Mouse (Mus musculus): ENCODE measurements around the gene Olfr432. TPM values are rescaled to one million over a fixed set of nuclear protein-coding genes. Genes with fewer than 3 reads are reported as not detected.
"Not testable (repeated sequence)": the region's sequence is repeated elsewhere in the genome, so short reads cannot be mapped to it uniquely, and the experiment has no call there.

Olfr432 gene
- polyA plus RNA-seq (2016; fragmentation: Nextera tagmentation; extraction: Ambion mirVana), result not detected in 2 replicates

- Histone ChIP-seq H3K9me3 (no peaks in the 10 kb centered on the region), H3K27me3 (ENCODE audit: poor library complexity, severe bottlenecking) (no peaks in the 10 kb centered on the region), H3K27ac (no peak within 1 kb of the TSS), H3K36me3 (replicated peaks) (no peaks in the 10 kb centered on the region), H3K4me3 (no peak within 1 kb of the TSS), H3K4me1 (no peaks in the 10 kb centered on the region)
- WGBS, result 75% methylated on average over 2 of the region's 2 CpGs
- no peak for DNase-seq (ENCODE audit: extremely low spot score, low spot score)
Observed at GRCm38 (mm10) chr1:174048893-174049292, at the start of gene Olfr432. Gene Olfr432, plus strand, starts transcription at chr1:174049205.

- not testable (repeated sequence) for H3K4me1 ChIP-seq; H3K36me3 ChIP-seq (replicated peaks); H3K27ac ChIP-seq; H3K9me3 ChIP-seq; H3K27me3 ChIP-seq (ENCODE audit: poor library complexity, severe bottlenecking); H3K4me3 ChIP-seq; DNase-seq (ENCODE audit: extremely low spot score, low spot score)
- 85% methylated on average over 2 of the region's 3 CpGs for WGBS
Observed at GRCm38 (mm10) chr1:174004352-174005109, 44.5 kb upstream of the Olfr432 start.

DNA sequence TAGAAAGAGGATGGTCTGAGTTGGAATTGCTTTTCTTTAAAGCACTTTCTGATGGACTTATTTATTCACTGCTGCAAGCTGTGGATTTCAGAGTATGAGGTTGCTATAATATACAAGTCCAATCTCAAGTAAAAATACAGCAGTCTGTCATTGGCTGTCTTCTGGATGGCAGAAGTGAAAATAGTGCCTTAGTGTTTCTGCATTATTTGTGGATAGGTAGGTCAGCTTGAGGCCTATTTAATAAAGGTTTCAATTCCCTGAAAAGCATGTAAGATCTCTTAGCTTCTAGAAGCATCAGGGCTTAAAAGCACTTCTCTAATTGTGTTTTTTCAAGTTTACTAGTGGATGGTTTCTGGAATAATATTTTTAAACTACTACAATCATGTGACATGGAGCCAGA lies 42.0 kb upstream of the Olfr432 start:
- H3K9me3 ChIP-seq; H3K27ac ChIP-seq; H3K4me1 ChIP-seq; H3K36me3 ChIP-seq (replicated peaks); H3K27me3 ChIP-seq (ENCODE audit: poor library complexity, severe bottlenecking); DNase-seq (ENCODE audit: extremely low spot score, low spot score); H3K4me3 ChIP-seq: not testable (repeated sequence)

GRCm38 (mm10) chr1:174031698-174032097 lies 17.3 kb upstream of the Olfr432 start, which contains the start of gene Ifi205:
Gene Ifi205, minus strand, starts transcription at chr1:174031810.
- H3K4me1 ChIP-seq, result no peaks in the 10 kb centered on the region
- H3K27me3 ChIP-seq (ENCODE audit: poor library complexity, severe bottlenecking), result no peaks in the 10 kb centered on the region
- H3K9me3 ChIP-seq, result no peaks in the 10 kb centered on the region
- 83% methylated on average over 1 of the region's 1 CpGs for WGBS
- H3K27ac ChIP-seq, result no peak within 1 kb of the TSS
- no peak for DNase-seq (ENCODE audit: extremely low spot score, low spot score)
- no peaks in the 10 kb centered on the region for H3K36me3 ChIP-seq (replicated peaks)
- H3K4me3 ChIP-seq, result no peak within 1 kb of the TSS

- no peak overlapping the region for H3K4me3 ChIP-seq
- H3K9me3 ChIP-seq, result no peaks in the 10 kb centered on the region
Observed at GRCm38 (mm10) chr1:174035841-174036240, 13.2 kb upstream of the Olfr432 start.

GRCm38 (mm10) chr1:174038480-174038879 lies 10.5 kb upstream of the Olfr432 start:
- H3K27me3 ChIP-seq (ENCODE audit: poor library complexity, severe bottlenecking), result no peaks in the 10 kb centered on the region
- 93% methylated on average over 3 of the region's 3 CpGs for whole genome bisulfite sequencing
- H3K36me3 ChIP-seq (replicated peaks), result no peaks in the 10 kb centered on the region
- no peaks in the 10 kb centered on the region for H3K9me3 ChIP-seq
- no peak overlapping the region for H3K4me3 ChIP-seq
- no peaks in the 10 kb centered on the region for H3K4me1 ChIP-seq
- H3K27ac ChIP-seq, result no peak overlapping the region
- no peak for DNase-seq (ENCODE audit: extremely low spot score, low spot score)

More at GRCm38 (mm10) chr1:174035841-174036240, 13.2 kb upstream of the Olfr432 start:
- no peaks in the 10 kb centered on the region for H3K4me1 ChIP-seq
- H3K27me3 ChIP-seq (ENCODE audit: poor library complexity, severe bottlenecking), result no peaks in the 10 kb centered on the region
- DNase-seq (ENCODE audit: extremely low spot score, low spot score), result no peak
- H3K27ac ChIP-seq, result no peak overlapping the region
- H3K36me3 ChIP-seq (replicated peaks), result no peaks in the 10 kb centered on the region
- 60% methylated on average over 4 of the region's 4 CpGs for WGBS

DNA sequence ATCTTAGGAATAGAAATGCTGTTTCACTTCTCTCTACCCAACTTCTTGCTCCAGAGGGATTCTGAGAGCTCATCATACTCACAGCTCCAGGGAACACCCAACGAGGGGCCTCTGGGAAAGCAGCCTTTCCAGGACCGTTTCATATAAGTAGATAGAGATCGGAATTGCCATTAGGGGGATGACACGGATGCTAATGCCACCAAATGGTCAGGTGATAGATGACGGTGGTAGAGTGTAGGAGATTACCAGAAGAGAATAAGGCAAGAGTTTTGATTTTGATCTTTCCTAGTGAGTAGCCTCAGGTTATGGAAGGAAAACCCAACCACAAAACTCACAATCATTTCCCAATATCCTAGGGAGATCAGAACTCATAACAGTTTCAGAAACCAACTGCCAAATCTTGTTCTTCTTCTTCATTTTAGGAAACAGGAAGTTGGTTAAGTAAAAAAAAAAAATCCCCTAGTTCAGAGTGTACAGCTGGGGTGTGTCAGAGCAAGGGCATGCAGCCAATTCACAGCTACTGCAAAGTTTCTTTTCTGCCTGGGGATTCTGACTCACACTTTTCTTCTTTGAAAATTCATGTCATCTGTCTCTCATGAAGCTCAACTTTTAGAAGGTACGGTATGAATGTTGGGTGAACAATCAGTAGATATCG lies 8.4 kb upstream of the Olfr432 start, which contains the start of gene Olfr433:
Gene Olfr433 (plus strand): TSS at position 183 of the 655 bp plus-strand sequence.
- no peaks in the 10 kb centered on the region for H3K27me3 ChIP-seq (ENCODE audit: poor library complexity, severe bottlenecking)
- no peaks in the 10 kb centered on the region for H3K36me3 ChIP-seq (replicated peaks)
- WGBS, result 91% methylated on average over 7 of the region's 7 CpGs
- DNase-seq (ENCODE audit: extremely low spot score, low spot score), result no peak
- no peaks in the 10 kb centered on the region for H3K4me1 ChIP-seq
- no peak within 1 kb of the TSS for H3K4me3 ChIP-seq
- H3K27ac ChIP-seq, result no peak within 1 kb of the TSS
- no peaks in the 10 kb centered on the region for H3K9me3 ChIP-seq

DNA sequence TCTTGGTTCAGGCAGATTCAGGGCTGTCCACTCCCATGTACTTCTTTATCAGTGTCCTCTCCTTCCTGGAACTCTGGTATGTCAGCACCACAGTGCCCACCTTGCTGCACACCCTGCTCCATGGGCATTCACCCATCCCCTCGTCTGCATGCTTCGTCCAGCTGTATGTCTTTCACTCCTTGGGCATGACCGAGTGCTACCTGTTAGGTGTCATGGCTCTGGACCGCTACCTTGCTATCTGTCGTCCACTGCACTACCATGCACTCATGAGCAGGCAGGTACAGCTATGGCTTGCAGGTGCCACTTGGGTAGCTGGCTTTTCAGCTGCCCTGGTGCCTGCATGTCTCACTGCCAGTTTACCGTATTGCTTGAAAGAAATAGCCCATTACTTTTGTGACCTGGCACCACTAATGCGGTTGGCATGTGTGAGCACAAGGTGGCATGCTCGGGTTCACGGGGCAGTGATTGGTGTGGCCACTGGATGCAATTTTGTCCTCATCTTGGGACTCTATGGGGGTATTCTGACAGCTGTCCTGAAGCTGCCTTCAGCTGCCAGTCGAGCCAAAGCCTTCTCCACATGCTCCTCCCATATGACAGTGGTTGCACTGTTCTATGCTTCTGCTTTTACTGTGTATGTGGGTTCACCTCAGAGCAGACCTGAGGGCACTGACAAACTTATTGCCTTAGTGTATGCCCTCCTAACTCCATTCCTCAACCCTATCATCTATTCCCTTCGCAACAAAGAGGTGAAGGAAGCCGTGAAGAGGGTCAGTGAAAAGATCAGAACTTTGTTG lies 6.7 kb upstream of the Olfr432 start:
- 93% methylated on average over 12 of the region's 12 CpGs for WGBS
- not testable (repeated sequence) for DNase-seq (ENCODE audit: extremely low spot score, low spot score); H3K4me3 ChIP-seq; H3K36me3 ChIP-seq (replicated peaks); H3K27me3 ChIP-seq (ENCODE audit: poor library complexity, severe bottlenecking); H3K4me1 ChIP-seq; H3K27ac ChIP-seq; H3K9me3 ChIP-seq

DNA sequence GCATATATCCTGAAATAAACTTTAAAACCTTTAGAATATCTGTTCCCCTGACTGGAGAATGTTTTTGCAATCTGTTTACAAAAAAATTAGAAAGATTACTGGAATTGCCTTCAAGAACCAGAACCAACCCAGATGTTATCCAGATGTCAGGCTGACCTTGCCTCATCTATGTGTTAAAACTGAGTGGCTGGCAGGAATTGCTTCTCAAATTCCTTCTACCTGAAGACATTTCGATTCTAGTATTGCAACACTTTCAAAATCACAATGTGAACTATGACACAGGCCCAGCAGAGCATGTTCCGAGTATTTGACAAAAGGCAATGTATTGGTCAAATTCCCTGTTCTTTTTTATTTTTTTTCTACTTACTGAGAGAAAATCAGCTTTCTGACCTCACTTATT lies 4.6 kb upstream of the Olfr432 start:
- Histone ChIP-seq H3K36me3 (replicated peaks) (no peaks in the 10 kb centered on the region), H3K4me3 (no peak overlapping the region), H3K4me1 (no peaks in the 10 kb centered on the region), H3K9me3 (no peaks in the 10 kb centered on the region), H3K27me3 (ENCODE audit: poor library complexity, severe bottlenecking) (no peaks in the 10 kb centered on the region), H3K27ac (no peak overlapping the region)
- no peak for DNase-seq (ENCODE audit: extremely low spot score, low spot score)
- 76% methylated on average over 2 of the region's 2 CpGs for WGBS

GRCm38 (mm10) chr1:174048227-174048626 lies 778 bp upstream of the Olfr432 start:
- not testable (repeated sequence) for DNase-seq (ENCODE audit: extremely low spot score, low spot score); H3K27me3 ChIP-seq (ENCODE audit: poor library complexity, severe bottlenecking); H3K4me3 ChIP-seq; H3K9me3 ChIP-seq; H3K36me3 ChIP-seq (replicated peaks); H3K4me1 ChIP-seq; H3K27ac ChIP-seq
- 89% methylated on average over 6 of the region's 6 CpGs for WGBS

DNA sequence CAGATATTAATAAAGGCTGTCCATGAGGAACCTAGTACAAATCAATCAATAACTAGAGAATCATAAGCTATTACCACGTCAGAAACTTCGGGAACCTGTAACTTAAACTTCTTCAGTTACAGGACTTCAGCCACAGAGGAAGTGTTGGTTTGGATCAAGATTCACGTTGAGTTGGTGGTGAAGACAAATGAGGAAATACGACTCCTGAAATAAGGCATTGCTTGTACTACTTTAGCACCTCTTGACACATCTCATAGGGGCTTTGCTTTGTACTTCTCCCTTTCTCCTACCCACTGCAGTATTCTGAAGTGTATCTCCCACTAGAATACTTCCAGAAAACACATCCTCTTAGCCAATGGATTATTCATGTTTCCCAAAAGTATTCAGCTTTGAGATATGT lies 352 bp downstream of the Olfr432 start:
- not testable (repeated sequence) for H3K36me3 ChIP-seq (replicated peaks); H3K27me3 ChIP-seq (ENCODE audit: poor library complexity, severe bottlenecking); H3K4me1 ChIP-seq; DNase-seq (ENCODE audit: extremely low spot score, low spot score); H3K9me3 ChIP-seq; H3K4me3 ChIP-seq; H3K27ac ChIP-seq
- WGBS, result 87% methylated on average over 4 of the region's 4 CpGs

DNA sequence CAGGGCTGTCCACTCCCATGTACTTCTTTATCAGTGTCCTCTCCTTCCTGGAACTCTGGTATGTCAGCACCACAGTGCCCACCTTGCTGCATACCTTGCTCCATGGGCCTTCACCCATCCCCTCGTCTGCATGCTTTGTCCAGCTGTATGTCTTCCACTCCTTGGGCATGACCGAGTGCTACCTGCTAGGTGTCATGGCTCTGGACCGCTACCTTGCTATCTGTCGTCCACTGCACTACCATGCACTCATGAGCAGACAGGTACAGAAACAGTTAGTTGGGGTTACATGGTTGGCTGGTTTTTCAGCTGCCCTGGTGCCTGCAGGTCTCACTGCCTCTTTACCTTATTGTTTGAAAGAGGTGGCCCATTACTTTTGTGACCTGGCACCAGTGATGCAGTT lies 1.5 kb downstream of the Olfr432 start:
- no peak for DNase-seq (ENCODE audit: extremely low spot score, low spot score)
- no peak overlapping the region for H3K27ac ChIP-seq
- H3K36me3 ChIP-seq (replicated peaks), result no peaks in the 10 kb centered on the region
- WGBS, result 87% methylated on average over 4 of the region's 4 CpGs
- no peaks in the 10 kb centered on the region for H3K9me3 ChIP-seq
- H3K4me3 ChIP-seq, result no peak overlapping the region
- H3K4me1 ChIP-seq, result no peaks in the 10 kb centered on the region
- H3K27me3 ChIP-seq (ENCODE audit: poor library complexity, severe bottlenecking), result no peaks in the 10 kb centered on the region

DNA sequence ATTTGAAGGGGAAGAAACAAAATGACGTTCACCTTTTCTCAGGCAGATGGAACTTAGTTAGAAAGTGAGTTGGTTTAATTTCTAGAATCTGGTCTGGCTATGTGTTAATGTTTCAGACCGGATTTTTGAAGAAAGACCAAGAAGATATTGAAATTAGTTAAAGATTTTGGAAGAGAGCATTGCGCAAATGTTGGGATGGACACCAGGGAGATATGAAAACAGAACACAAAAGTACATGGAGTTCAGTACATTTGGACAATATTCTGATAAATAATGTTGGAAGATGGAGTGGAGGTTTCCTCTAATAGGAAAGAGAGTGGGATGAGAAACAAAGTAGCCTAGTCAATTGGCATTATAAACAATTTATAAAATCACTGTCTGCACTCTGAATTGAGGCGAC lies 2.5 kb downstream of the Olfr432 start:
- H3K27ac ChIP-seq, result no peak overlapping the region
- H3K27me3 ChIP-seq (ENCODE audit: poor library complexity, severe bottlenecking), result no peaks in the 10 kb centered on the region
- H3K9me3 ChIP-seq, result no peaks in the 10 kb centered on the region
- no peaks in the 10 kb centered on the region for H3K36me3 ChIP-seq (replicated peaks)
- DNase-seq (ENCODE audit: extremely low spot score, low spot score), result no peak
- no peak overlapping the region for H3K4me3 ChIP-seq
- H3K4me1 ChIP-seq, result no peaks in the 10 kb centered on the region
- WGBS, result 90% methylated on average over 4 of the region's 4 CpGs

Data from forebrain, embryonic 10.5 days (tissue).